Mouse (Mus musculus) neural tube, embryonic 13.5 days (tissue): ENCODE data around the gene Rabggtb. TPM values are rescaled to one million over a fixed set of nuclear protein-coding genes. Genes with fewer than 3 reads are reported as not detected.
A peak's percentile ranks its signal among the peaks of the same experiment; 100 is the strongest.

Experiments
- ATAC-seq: fragments of 200-750 bp; cut with Nextera tagmentation; 2 replicates; pipeline ENCODE4 v1.8.0; 2017; ENCODE audit warnings: low read depth, mild to moderate bottlenecking, moderate TSS enrichment, moderate library complexity
- H3K27ac ChIP-seq: fragments of 300-500 bp; sonication (generic); replicated peaks from 2 replicates; pipeline ENCODE4 v1.5.1; 2015; ENCODE audit warnings: moderate library complexity, mild to moderate bottlenecking, inconsistent platforms
- H3K27me3 ChIP-seq: fragments of 300-500 bp; sonication (generic); 2 replicates; pipeline ENCODE4 v1.6.1; 2015; ENCODE audit warnings: mild to moderate bottlenecking, inconsistent platforms
- H3K36me3 ChIP-seq: fragments of 300-500 bp; sonication (generic); 2 replicates; pipeline ENCODE4 v1.6.1; 2015; ENCODE audit warnings: mild to moderate bottlenecking, inconsistent platforms
- H3K4me1 ChIP-seq: fragments of 300-500 bp; sonication (generic); replicated peaks from 2 replicates; pipeline ENCODE4 v1.6.1; 2015; ENCODE audit warnings: inconsistent platforms
- H3K4me2 ChIP-seq: fragments of 300-500 bp; sonication (generic); 2 replicates; pipeline ENCODE4 v1.6.1; 2015; ENCODE audit warnings: inconsistent platforms, mild to moderate bottlenecking, moderate library complexity
- H3K4me3 ChIP-seq: fragments of 300-500 bp; sonication (generic); 2 replicates; pipeline ENCODE4 v1.5.1; 2015; ENCODE audit warnings: mild to moderate bottlenecking, inconsistent platforms
- H3K9ac ChIP-seq: fragments of 300-500 bp; sonication (generic); 2 replicates; pipeline ENCODE4 v1.6.1; 2015; ENCODE audit warnings: moderate library complexity, mild to moderate bottlenecking, inconsistent platforms
- H3K9me3 ChIP-seq: fragments of 300-500 bp; sonication (generic); 2 replicates; pipeline ENCODE4 v1.6.1; 2016; ENCODE audit warnings: inconsistent platforms
- WGBS: fragments of 180-500 bp; shearing (Covaris S2); methylation state at CpG from one replicate; pipeline ENCODE4 v1.1.7; 2015; 5-methylcytosine and 5-hydroxymethylcytosine counted together
- polyA plus RNA-seq: library from polyadenylated mRNA; unstranded; fragments of >200 nt; fragmentation: Nextera tagmentation; extraction: Ambion mirVana; gene quantifications from 2 replicates; pipeline ENCODE4 v1.2.1, GENCODE M21; 2015

Gene Rabggtb
- polyA plus RNA-seq, 1 experiment from 2014 or later, result 46.9 TPM

DNA sequence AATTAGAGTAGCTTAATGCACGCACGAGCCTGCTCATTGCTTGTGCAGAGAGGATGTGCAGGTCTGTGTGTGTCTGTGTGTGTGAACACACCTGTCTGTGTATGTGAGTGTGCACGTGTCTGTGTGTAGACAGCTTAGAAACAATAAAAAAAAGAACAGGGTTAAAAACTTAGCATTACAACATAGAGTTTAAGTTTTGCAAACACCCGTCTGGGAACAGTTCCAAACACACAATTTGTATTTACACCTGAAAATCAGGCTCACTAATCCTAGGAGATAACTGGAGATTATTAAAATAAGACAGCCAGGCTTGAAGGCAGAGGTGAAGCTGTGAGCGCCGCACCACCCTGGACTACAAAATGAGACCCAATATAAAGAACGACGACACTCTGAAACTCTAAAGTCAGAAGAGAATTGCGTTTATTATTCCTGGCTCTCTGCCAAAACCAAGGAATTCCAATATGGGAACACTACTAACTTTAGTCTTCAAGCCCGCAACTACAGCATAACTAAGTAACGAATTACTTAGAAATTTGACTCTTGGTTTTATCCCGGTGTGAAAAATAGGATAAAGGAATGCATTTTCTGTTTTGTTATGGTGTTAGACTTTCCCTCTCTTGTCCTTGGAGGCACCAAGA is 30.3 kb upstream of the Rabggtb start:
- Histone ChIP-seq H3K4me3 (peak overlapping the region; percentile 74), H3K27ac (no peak overlapping the region), H3K27me3 (no peaks in the 10 kb centered on the region), H3K9me3 (no peaks in the 10 kb centered on the region), H3K36me3 (peaks cover 8% of the 10 kb centered on the region; the same call in 1 of the 2 replicates), H3K4me1 (peaks cover 19% of the 10 kb centered on the region; the same call in 1 of the 2 replicates), H3K9ac (peak overlapping the region; percentile 83; the same call in 1 of the 2 replicates), H3K4me2 (peak overlapping the region; percentile 75)
- WGBS, result 34% methylated on average over 12 of the region's 12 CpGs
- ATAC-seq, result no peak

- Histone ChIP-seq H3K36me3 (peaks cover 15% of the 10 kb centered on the region), H3K9me3 (no peaks in the 10 kb centered on the region), H3K4me1 (peaks cover 19% of the 10 kb centered on the region; the same call in 1 of the 2 replicates), H3K4me3 (no peak overlapping the region), H3K9ac (no peak overlapping the region), H3K27ac (no peak overlapping the region), H3K27me3 (no peaks in the 10 kb centered on the region), H3K4me2 (no peak overlapping the region)
- ATAC-seq, result no peak
- 94% methylated on average over 13 of the region's 13 CpGs for WGBS
Observed at GRCm38 (mm10) chr3:153941613-153942012, 28.8 kb upstream of the Rabggtb start.

GRCm38 (mm10) chr3:153940486-153940885 is 27.7 kb upstream of the Rabggtb start:
- Histone ChIP-seq H3K27me3 (no peaks in the 10 kb centered on the region), H3K4me3 (no peak overlapping the region)

GRCm38 (mm10) chr3:153940021-153940420 is 27.2 kb upstream of the Rabggtb start:
- peaks cover 17% of the 10 kb centered on the region; the same call in 1 of the 2 replicates for H3K4me1 ChIP-seq
- H3K27me3 ChIP-seq, result no peaks in the 10 kb centered on the region
- no peak overlapping the region for H3K4me2 ChIP-seq
- no peak overlapping the region for H3K27ac ChIP-seq
- 88% methylated on average over 8 of the region's 8 CpGs for WGBS
- no peak overlapping the region for H3K9ac ChIP-seq
- H3K4me3 ChIP-seq, result no peak overlapping the region
- H3K9me3 ChIP-seq, result no peaks in the 10 kb centered on the region
- ATAC-seq, result no peak
- peaks cover 23% of the 10 kb centered on the region for H3K36me3 ChIP-seq

More at GRCm38 (mm10) chr3:153940486-153940885, 27.7 kb upstream of the Rabggtb start:
- Histone ChIP-seq H3K9me3 (no peaks in the 10 kb centered on the region), H3K4me2 (no peak overlapping the region), H3K27ac (no peak overlapping the region), H3K36me3 (peaks cover 20% of the 10 kb centered on the region), H3K4me1 (peaks cover 19% of the 10 kb centered on the region; the same call in 1 of the 2 replicates), H3K9ac (no peak overlapping the region)
- 91% methylated on average over 9 of the region's 9 CpGs for WGBS
- ATAC-seq, result no peak

DNA sequence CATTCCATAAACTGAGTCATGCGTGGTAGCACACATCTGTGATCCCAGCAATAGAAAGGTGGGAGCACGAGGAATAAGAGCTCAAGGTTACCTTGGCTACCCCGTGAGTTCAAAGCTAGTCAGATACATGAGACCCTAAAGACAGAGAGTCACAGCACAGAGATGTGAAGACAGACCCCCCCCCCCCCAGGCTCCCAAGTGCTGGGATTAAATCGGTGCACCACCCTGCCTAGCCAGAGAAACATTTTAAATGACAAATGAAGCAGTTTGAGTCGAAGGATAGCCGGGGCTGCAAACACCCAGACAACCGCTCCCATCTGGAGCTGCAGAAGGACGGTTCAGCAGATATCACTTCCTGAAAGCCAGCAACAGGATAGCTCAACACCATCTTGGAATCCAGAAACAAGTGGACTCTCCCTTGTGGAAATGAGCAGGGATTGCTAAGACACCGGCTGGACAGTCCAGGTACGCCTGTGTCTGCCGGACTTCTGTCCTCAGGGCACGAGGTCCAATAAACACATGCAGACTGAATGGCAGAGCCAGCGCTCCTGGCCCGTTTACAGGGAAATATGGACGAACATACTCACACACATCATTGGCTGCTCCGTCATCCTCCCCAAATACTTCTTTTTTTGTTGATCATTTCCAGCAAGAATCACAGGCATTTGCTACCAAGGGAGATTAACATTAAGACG is 24.5 kb upstream of the Rabggtb start:
- no peaks in the 10 kb centered on the region for H3K9me3 ChIP-seq
- no peaks in the 10 kb centered on the region for H3K27me3 ChIP-seq
- no peak overlapping the region for H3K9ac ChIP-seq
- no peaks in the 10 kb centered on the region for H3K4me1 ChIP-seq
- H3K4me3 ChIP-seq, result no peak overlapping the region
- 94% methylated on average over 17 of the region's 17 CpGs for WGBS
- no peak for ATAC-seq
- H3K27ac ChIP-seq, result no peak overlapping the region
- H3K36me3 ChIP-seq, result peaks cover 44% of the 10 kb centered on the region
- H3K4me2 ChIP-seq, result no peak overlapping the region

DNA sequence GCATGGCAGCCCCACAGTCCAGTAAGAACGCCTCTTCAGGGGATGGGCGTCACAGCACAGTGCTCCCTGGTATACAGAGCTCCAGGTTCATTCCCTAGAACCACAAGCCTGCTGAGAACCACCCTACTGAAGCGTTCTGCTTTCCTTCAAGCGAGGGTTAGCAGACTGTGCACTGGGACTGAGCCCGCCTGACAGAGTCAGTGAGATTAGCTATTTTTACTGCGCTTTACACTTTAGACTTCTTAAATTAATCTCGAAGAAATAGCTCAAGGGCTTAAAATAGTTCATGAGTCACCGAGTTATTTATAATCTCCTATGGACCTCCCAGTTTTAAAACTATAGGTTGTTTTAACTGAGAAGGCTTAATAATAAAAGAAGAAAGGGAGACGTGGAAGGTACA is 23.1 kb upstream of the Rabggtb start:
- WGBS, result 94% methylated on average over 9 of the region's 9 CpGs
- Histone ChIP-seq H3K36me3 (peaks cover 51% of the 10 kb centered on the region), H3K27ac (no peak overlapping the region), H3K27me3 (no peaks in the 10 kb centered on the region), H3K9ac (no peak overlapping the region), H3K4me3 (no peak overlapping the region), H3K9me3 (no peaks in the 10 kb centered on the region), H3K4me2 (no peak overlapping the region), H3K4me1 (no peaks in the 10 kb centered on the region)
- no peak for ATAC-seq

DNA sequence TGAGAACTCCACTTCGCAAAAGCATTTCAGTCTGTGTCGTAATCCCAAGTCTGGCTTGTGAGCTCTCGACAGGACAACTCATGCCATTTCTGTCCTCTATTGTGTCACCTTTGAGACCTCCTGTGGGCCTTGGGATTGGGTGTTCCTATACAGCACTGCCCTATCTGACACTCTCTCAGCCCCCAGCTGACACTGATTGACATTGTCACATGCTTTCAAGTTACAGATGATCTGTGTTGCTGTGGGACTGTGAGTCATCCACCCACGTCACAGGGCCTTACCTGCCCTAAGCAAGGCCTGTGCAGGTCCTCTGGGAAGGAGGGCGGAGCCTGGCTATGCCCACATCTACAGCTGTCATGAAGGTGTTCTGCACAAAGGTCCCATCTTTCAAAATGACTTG is 19.7 kb upstream of the Rabggtb start:
- Histone ChIP-seq H3K9ac (no peak overlapping the region), H3K4me3 (no peak overlapping the region), H3K4me1 (no peaks in the 10 kb centered on the region), H3K4me2 (no peak overlapping the region), H3K9me3 (no peaks in the 10 kb centered on the region), H3K27me3 (no peaks in the 10 kb centered on the region), H3K27ac (no peak overlapping the region), H3K36me3 (peaks cover 63% of the 10 kb centered on the region)
- no peak for ATAC-seq
- WGBS, result 93% methylated on average over 5 of the region's 5 CpGs

DNA sequence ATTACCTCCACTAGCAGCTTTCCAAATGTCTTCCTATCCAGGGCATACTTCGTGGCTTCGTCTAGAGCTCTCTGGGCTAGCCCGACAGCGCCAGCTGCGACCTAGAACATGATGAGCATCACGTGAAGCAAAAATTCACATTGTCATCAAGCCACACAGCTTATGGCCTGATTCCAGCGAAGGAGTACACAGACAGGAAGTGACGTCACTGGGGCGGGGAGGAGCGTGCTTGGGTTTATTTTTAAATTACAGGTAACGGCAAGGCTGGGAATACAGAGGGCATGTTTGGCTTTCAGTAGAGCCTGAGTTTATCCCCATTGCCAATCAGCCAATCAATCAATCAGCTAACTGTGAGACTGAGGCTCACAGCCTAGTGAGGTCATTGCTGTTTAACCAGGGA is 16.7 kb upstream of the Rabggtb start:
- no peak overlapping the region for H3K9ac ChIP-seq
- no peak overlapping the region for H3K4me2 ChIP-seq
- no peak overlapping the region for H3K4me3 ChIP-seq
- H3K36me3 ChIP-seq, result peaks cover 61% of the 10 kb centered on the region
- WGBS, result 96% methylated on average over 11 of the region's 11 CpGs
- no peaks in the 10 kb centered on the region for H3K27me3 ChIP-seq
- no peak for ATAC-seq
- H3K27ac ChIP-seq, result no peak overlapping the region
- no peaks in the 10 kb centered on the region for H3K9me3 ChIP-seq
- no peaks in the 10 kb centered on the region for H3K4me1 ChIP-seq

- no peak for ATAC-seq
- WGBS, result 92% methylated on average over 7 of the region's 7 CpGs
Observed at GRCm38 (mm10) chr3:153926333-153926732, 13.5 kb upstream of the Rabggtb start.

GRCm38 (mm10) chr3:153921147-153921910 is 8.5 kb upstream of the Rabggtb start:
- H3K9me3 ChIP-seq, result no peaks in the 10 kb centered on the region

More at GRCm38 (mm10) chr3:153926333-153926732, 13.5 kb upstream of the Rabggtb start:
- H3K4me2 ChIP-seq, result no peak overlapping the region
- no peak overlapping the region for H3K27ac ChIP-seq
- H3K4me3 ChIP-seq, result no peak overlapping the region
- H3K9ac ChIP-seq, result no peak overlapping the region
- H3K4me1 ChIP-seq, result no peaks in the 10 kb centered on the region
- H3K9me3 ChIP-seq, result no peaks in the 10 kb centered on the region
- H3K27me3 ChIP-seq, result no peaks in the 10 kb centered on the region
- H3K36me3 ChIP-seq, result peaks cover 50% of the 10 kb centered on the region

DNA sequence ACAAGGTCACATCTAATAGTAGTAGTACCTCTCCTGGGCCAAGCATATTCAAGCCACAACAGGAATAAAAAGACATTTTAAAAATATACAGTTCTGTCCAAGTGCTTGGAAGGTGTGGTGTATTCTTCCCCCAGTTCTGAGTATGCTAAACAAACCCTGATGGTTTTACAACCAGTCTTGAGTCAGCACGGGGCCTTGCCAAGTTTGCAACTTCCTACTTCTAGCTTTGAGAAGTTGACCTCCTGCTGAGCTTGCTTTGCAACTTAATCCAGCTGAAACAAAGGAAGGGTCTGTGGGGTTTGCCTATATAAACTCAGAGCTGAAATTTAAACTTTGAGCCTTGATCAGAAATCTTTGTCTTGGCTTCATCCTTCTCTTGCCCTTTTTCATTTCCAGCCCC is 4.4 kb upstream of the Rabggtb start:
- Histone ChIP-seq H3K9me3 (no peaks in the 10 kb centered on the region), H3K36me3 (peaks cover 4% of the 10 kb centered on the region; the same call in 1 of the 2 replicates), H3K9ac (no peak overlapping the region), H3K27ac (no peak overlapping the region), H3K4me1 (peaks cover 8% of the 10 kb centered on the region), H3K4me2 (no peak overlapping the region), H3K4me3 (no peak overlapping the region), H3K27me3 (no peaks in the 10 kb centered on the region)
- no peak for ATAC-seq
- WGBS, result 0% methylated on average over 1 of the region's 1 CpGs

More at GRCm38 (mm10) chr3:153921147-153921910, 8.5 kb upstream of the Rabggtb start:
- no peak overlapping the region for H3K4me3 ChIP-seq
- no peaks in the 10 kb centered on the region for H3K27me3 ChIP-seq
- H3K36me3 ChIP-seq, result peaks cover 25% of the 10 kb centered on the region
- WGBS, result 98% methylated on average over 10 of the region's 10 CpGs
- no peak overlapping the region for H3K4me2 ChIP-seq
- no peak overlapping the region for H3K27ac ChIP-seq
- H3K9ac ChIP-seq, result no peak overlapping the region
- no peaks in the 10 kb centered on the region for H3K4me1 ChIP-seq
- ATAC-seq, result no peak
